Mouse (Mus musculus) heart, embryonic 12.5 days (tissue): ENCODE data around the gene Zfp593. TPM values are rescaled to one million over a fixed set of nuclear protein-coding genes. Genes with fewer than 3 reads are reported as not detected.
A peak's percentile ranks its signal among the peaks of the same experiment; 100 is the strongest.

Source experiments
- ATAC-seq: fragments of 200-750 bp; cut with Nextera tagmentation; 2 replicates; pipeline ENCODE4 v1.8.0; 2017; ENCODE audit warnings: moderate TSS enrichment, moderate library complexity; ENCODE audit not compliant: insufficient number of reproducible peaks, low FRiP score
- H3K27ac ChIP-seq: fragments of 300-500 bp; sonication (generic); 2 replicates; pipeline ENCODE4 v1.5.1; 2016; ENCODE audit warnings: mild to moderate bottlenecking, moderate library complexity; ENCODE audit not compliant: poor library complexity, severe bottlenecking
- H3K27me3 ChIP-seq: fragments of 300-500 bp; sonication (generic); replicated peaks from 2 replicates; pipeline ENCODE4 v1.6.1; 2016; ENCODE audit warnings: mild to moderate bottlenecking, moderate library complexity
- H3K36me3 ChIP-seq: fragments of 300-500 bp; sonication (generic); 2 replicates; pipeline ENCODE4 v1.6.1; 2016; ENCODE audit warnings: mild to moderate bottlenecking, moderate library complexity
- H3K4me1 ChIP-seq: fragments of 300-500 bp; sonication (generic); replicated peaks from 2 replicates; pipeline ENCODE4 v1.6.1; 2016; ENCODE audit warnings: mild to moderate bottlenecking
- H3K4me2 ChIP-seq: fragments of 300-500 bp; sonication (generic); 2 replicates; pipeline ENCODE4 v1.6.1; 2016; ENCODE audit warnings: mild to moderate bottlenecking, moderate library complexity
- H3K4me3 ChIP-seq: fragments of 300-500 bp; sonication (generic); 2 replicates; pipeline ENCODE4 v1.5.1; 2016; ENCODE audit warnings: mild to moderate bottlenecking
- H3K9ac ChIP-seq: fragments of 300-500 bp; sonication (generic); 2 replicates; pipeline ENCODE4 v1.6.1; 2016; ENCODE audit warnings: mild to moderate bottlenecking, moderate library complexity
- H3K9me3 ChIP-seq: fragments of 300-500 bp; sonication (generic); replicated peaks from 2 replicates; pipeline ENCODE4 v1.6.1; 2016; ENCODE audit warnings: mild to moderate bottlenecking, moderate library complexity
- WGBS: fragments of 180-500 bp; shearing (Covaris S2); methylation state at CpG from one replicate; pipeline ENCODE4 v1.1.7; 2016; 5-methylcytosine and 5-hydroxymethylcytosine counted together
- polyA plus RNA-seq: library from polyadenylated mRNA; unstranded; fragments of >200 nt; fragmentation: Nextera tagmentation; extraction: Ambion mirVana; gene quantifications from 2 replicates; pipeline ENCODE4 v1.2.1, GENCODE M21; 2016

Zfp593 gene
- polyA plus RNA-seq, 1 experiment from 2014 or later = 12.3 TPM

DNA sequence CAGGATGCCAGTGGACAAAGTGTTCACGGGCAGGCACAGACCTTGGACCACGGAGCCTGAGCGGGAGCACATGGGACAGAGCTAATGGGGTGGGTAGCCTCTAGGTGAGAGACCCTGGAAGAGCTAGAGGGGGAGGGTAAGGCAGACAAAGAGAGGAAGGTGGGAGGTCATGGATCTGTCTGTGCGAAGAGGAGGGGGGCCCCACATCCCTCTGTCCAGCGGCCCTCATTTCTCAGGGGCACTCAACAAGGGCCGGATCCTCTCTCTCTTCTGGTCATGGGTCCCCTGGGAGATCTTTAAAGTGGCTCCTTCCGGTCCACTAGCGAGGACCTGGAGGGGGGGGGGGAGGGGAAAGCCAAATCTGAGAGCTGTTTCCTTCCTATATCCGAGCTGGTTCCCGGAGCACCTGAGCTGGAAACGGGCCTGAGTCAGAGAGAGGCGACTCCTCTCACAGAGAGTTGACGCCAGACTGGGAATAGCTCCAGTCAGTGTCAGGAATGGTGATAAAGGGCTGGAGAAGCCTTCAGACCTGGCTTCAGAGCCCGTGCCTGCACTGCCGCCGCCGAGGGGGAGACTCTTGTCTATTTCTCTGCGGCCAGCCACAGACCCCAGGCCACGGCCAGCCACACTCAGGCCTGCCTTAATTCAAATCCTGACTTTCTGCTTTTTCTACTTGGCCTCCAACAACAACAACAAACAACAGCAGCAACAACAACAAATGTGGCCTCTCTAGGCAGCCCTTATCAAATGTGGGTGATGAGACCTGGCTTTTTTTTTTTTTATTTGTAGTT lies 11.2 kb upstream of the Zfp593 start:
- Histone ChIP-seq H3K9me3 (no peaks in the 10 kb centered on the region), H3K27me3 (peaks cover 16% of the 10 kb centered on the region), H3K4me3 (no peak overlapping the region), H3K9ac (peak overlapping the region; percentile 0; the same call in 1 of the 2 replicates), H3K36me3 (no peaks in the 10 kb centered on the region), H3K27ac (0 out of 2 replicates have a peak overlapping the region, but pooled peaks have one; percentile 32), H3K4me1 (peaks cover 61% of the 10 kb centered on the region), H3K4me2 (peak overlapping the region; percentile 44)
- no peak; the same call in 1 of the 2 replicates for ATAC-seq
- WGBS = 12% methylated on average over 17 of the region's 19 CpGs

GRCm38 (mm10) chr4:134255854-134256253 lies 10.5 kb upstream of the Zfp593 start:
- WGBS = 33% methylated on average over 4 of the region's 4 CpGs
- no peak for ATAC-seq
- Histone ChIP-seq H3K27ac (0 out of 2 replicates have a peak overlapping the region, but pooled peaks have one; percentile 0), H3K4me2 (no peak overlapping the region), H3K9ac (no peak overlapping the region), H3K36me3 (no peaks in the 10 kb centered on the region), H3K4me1 (peaks cover 69% of the 10 kb centered on the region), H3K4me3 (no peak overlapping the region), H3K9me3 (no peaks in the 10 kb centered on the region), H3K27me3 (peaks cover 23% of the 10 kb centered on the region)

- no peak overlapping the region for H3K27ac ChIP-seq
- H3K9me3 ChIP-seq = no peaks in the 10 kb centered on the region
- H3K4me2 ChIP-seq = no peak overlapping the region
- no peak overlapping the region for H3K9ac ChIP-seq
- H3K4me3 ChIP-seq = no peak overlapping the region
- no peaks in the 10 kb centered on the region for H3K36me3 ChIP-seq
- peaks cover 30% of the 10 kb centered on the region for H3K27me3 ChIP-seq
- no peak for ATAC-seq
- WGBS = 53% methylated on average over 3 of the region's 3 CpGs
- H3K4me1 ChIP-seq = peaks cover 79% of the 10 kb centered on the region
These were observed 9.4 kb upstream of the Zfp593 start for GRCm38 (mm10) chr4:134254835-134255234.

GRCm38 (mm10) chr4:134253722-134254324 lies 8.4 kb upstream of the Zfp593 start, which contains the start of gene Grrp1:
Gene Grrp1, minus strand, starts transcription at chr4:134254106.
- Histone ChIP-seq H3K4me1 (peaks cover 83% of the 10 kb centered on the region), H3K9me3 (no peaks in the 10 kb centered on the region), H3K27me3 (peaks cover 35% of the 10 kb centered on the region), H3K4me3 (peak within 1 kb of the TSS; percentile 54), H3K36me3 (no peaks in the 10 kb centered on the region), H3K4me2 (peak within 1 kb of the TSS; percentile 97), H3K9ac (peak within 1 kb of the TSS; percentile 67), H3K27ac (peak within 1 kb of the TSS; percentile 50)
- ATAC-seq = no peak
- WGBS = 2% methylated on average over 13 of the region's 13 CpGs

GRCm38 (mm10) chr4:134252911-134253721 lies 7.7 kb upstream of the Zfp593 start:
- Histone ChIP-seq H3K4me3 (peak overlapping the region; percentile 54), H3K27ac (peak overlapping the region; percentile 50), H3K4me1 (peaks cover 82% of the 10 kb centered on the region), H3K27me3 (peaks cover 42% of the 10 kb centered on the region), H3K4me2 (peak overlapping the region; percentile 97), H3K9me3 (no peaks in the 10 kb centered on the region), H3K36me3 (no peaks in the 10 kb centered on the region), H3K9ac (peak overlapping the region; percentile 67)
- no peak for ATAC-seq
- 19% methylated on average over 15 of the region's 15 CpGs for WGBS

GRCm38 (mm10) chr4:134252131-134252910 lies 6.9 kb upstream of the Zfp593 start:
- peak overlapping the region; percentile 97 for H3K4me2 ChIP-seq
- 0 out of 2 replicates have a peak overlapping the region, but pooled peaks have one; percentile 7 for H3K27ac ChIP-seq
- no peak for ATAC-seq

DNA sequence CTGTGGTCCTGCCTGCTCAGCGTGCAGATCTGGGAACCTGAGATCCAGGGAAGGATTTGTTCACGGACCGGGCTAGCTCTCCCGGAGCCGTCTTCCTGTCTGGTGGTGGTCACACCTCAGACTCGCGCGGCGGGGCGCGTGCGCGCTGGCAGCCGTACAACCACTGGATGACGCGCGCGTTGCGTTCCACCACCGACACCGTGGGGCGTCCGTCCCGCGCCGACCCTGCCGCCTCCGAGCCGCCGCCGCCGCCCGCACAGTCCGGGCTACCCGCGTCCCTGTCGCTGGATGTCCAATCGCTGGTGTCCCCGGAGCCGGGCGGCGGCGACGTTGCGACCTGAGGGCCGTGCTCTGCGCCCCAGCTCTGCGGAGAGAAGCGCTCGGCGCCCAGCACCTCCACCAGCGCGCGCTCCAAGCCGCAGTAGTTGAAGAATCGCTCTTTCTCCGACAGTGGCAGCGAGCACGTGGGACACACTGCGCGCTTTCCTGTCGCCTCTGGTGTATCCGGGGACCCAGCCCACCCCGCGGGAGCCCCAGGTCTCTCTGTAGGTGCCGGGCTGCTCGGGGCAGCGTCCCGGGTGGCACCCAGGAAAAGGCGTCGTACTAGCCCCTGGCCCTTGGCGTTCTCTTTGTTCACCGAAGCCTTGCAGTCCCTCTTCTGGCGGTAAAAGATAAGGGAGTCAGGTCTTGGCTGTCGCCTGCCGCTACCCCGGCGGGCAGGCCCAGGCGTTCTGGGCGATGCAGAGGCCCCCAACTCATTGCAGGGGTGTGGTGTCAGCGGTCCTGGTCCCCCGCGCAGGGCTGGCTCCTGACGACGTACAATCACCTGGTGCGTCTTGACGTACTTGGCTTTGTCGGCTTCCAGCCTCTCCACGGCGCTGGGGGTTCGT lies 6.1 kb upstream of the Zfp593 start:
- Histone ChIP-seq H3K36me3 (no peaks in the 10 kb centered on the region), H3K4me2 (peak overlapping the region; percentile 97), H3K27me3 (peaks cover 58% of the 10 kb centered on the region), H3K27ac (no peak overlapping the region), H3K9me3 (no peaks in the 10 kb centered on the region), H3K4me3 (peak overlapping the region; percentile 54), H3K9ac (peak overlapping the region; percentile 74), H3K4me1 (peaks cover 66% of the 10 kb centered on the region)
- WGBS = 1% methylated on average over 91 of the region's 91 CpGs
- no peak for ATAC-seq

More at GRCm38 (mm10) chr4:134252131-134252910, 6.9 kb upstream of the Zfp593 start:
- WGBS = 15% methylated on average over 22 of the region's 22 CpGs
- Histone ChIP-seq H3K9ac (peak overlapping the region; percentile 74), H3K4me3 (peak overlapping the region; percentile 54), H3K9me3 (no peaks in the 10 kb centered on the region), H3K36me3 (no peaks in the 10 kb centered on the region), H3K4me1 (peaks cover 74% of the 10 kb centered on the region), H3K27me3 (peaks cover 50% of the 10 kb centered on the region)

DNA sequence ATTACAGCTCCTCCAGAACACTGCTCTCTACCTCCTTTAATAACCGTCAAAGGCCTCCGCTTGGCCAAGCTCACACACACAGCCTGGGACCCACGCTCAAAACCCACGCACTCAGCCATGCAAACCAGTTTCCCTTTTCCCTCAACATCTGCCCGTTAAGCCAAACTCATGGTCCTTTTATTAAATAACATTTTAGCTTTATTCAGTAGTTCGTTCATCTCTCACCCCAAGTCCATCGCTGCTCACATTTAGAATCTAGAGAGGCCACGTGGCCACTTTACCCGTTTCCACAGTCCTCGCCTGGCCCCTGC lies 5.5 kb upstream of the Zfp593 start:
- H3K4me1 ChIP-seq = peaks cover 62% of the 10 kb centered on the region

GRCm38 (mm10) chr4:134250116-134250929 lies 4.9 kb upstream of the Zfp593 start:
- Histone ChIP-seq H3K36me3 (no peaks in the 10 kb centered on the region), H3K4me1 (peaks cover 61% of the 10 kb centered on the region), H3K27ac (no peak overlapping the region), H3K4me2 (peak overlapping the region; percentile 97), H3K9me3 (no peaks in the 10 kb centered on the region), H3K4me3 (peak overlapping the region; percentile 54), H3K27me3 (peaks cover 62% of the 10 kb centered on the region), H3K9ac (peak overlapping the region; percentile 65)
- 12% methylated on average over 27 of the region's 27 CpGs for WGBS
- ATAC-seq = no peak

More for the DNA sequence above, 5.5 kb upstream of the Zfp593 start:
- 18% methylated on average over 10 of the region's 10 CpGs for WGBS
- H3K4me2 ChIP-seq = peak overlapping the region; percentile 97
- no peaks in the 10 kb centered on the region for H3K36me3 ChIP-seq
- H3K4me3 ChIP-seq = peak overlapping the region; percentile 54
- no peak overlapping the region for H3K27ac ChIP-seq
- no peak for ATAC-seq
- peaks cover 62% of the 10 kb centered on the region for H3K27me3 ChIP-seq
- peak overlapping the region; percentile 74 for H3K9ac ChIP-seq
- H3K9me3 ChIP-seq = no peaks in the 10 kb centered on the region
